Mouse (Mus musculus) urinary bladder, adult 2 months (tissue): ENCODE results near the gene Smpdl3b. TPM values are rescaled to one million over a fixed set of nuclear protein-coding genes. Genes with fewer than 3 reads are reported as not detected.
A peak's percentile ranks its signal among the peaks of the same experiment; 100 is the strongest.

Source experiments
- DNase-seq: peaks from one replicate; pipeline ENCODE4 v3.0.0; 2022; ENCODE audit warnings: low spot score
- polyA plus RNA-seq: library from polyadenylated mRNA; depleted of rRNA; stranded (reverse); fragments of >200 nt; gene quantifications from 2 replicates; pipeline ENCODE4 v1.2.3, GENCODE M21; 2012; rRNA removed

Smpdl3b gene
- polyA plus RNA-seq, 1 experiment, result 26.4 TPM

DNA sequence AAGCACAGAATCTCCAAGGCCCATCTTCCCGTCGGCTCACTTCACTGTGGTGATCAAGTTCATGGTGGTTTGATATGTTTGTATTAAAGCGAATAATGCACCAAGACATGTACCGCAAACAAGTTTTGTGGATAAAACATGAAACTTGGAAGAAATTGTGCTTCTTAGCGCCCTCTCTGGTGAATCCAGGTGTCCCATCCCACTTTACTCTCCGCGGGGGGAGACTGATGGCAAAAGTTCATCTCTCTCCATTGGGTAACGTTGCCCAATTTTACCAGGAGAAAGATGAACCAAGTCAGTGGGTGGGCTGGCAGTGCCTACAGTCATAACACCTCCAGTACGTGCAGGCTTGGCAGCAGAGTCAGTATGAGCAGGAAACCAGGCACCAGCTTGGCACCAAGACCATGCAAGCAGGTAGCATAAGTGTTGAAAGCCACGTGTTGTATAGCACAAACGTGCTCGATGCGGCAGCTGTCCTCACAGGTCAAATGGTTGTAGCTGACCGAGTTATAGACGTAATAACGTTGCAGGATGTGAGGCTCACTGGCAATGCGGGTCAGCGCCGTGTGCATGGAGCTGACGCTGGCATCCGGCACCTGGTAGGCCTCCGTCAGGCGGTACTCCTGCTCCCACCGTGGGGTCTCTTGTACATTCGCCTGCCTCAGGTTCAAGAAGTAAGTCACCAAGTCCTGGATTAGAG, 23.8 kb downstream of the Smpdl3b start:
- no peak for DNase-seq

DNA sequence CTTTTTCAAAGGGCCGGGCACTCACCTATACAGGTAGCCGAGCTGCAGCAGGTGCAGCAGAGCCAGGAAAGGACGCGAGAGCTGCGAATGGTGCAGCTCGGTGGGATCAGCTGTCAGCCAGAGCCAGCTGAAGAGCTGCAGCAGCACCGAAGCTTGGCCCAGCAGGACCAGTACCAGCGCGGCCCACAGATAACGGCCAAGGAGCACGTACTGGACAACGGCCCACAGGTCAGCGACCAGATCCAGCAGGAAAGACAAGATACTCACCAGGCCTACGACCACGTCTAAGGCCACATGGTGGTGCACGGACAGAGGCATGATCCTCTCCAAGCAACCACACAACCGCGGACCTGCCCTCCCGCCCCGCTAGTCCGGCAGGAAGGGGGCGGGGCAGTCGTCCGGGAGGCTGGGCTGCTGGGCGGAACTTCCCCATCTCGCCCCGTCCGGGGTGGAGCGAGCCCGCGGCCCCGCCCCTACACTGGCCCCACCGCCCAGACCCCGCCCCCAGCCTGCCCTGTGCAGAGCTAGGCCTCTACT, 24.8 kb downstream of the Smpdl3b start, which contains the start of gene Xkr8:
Gene Xkr8, minus strand, starts transcription at position 399 of the 537 bp plus-strand sequence.
- DNase-seq, result peak; percentile 76

GRCm38 (mm10) chr4:132731616-132732015, 25.4 kb downstream of the Smpdl3b start:
- DNase-seq, result no peak

- DNase-seq, result no peak
Observed at GRCm38 (mm10) chr4:132728233-132728632, 28.8 kb downstream of the Smpdl3b start.

DNA sequence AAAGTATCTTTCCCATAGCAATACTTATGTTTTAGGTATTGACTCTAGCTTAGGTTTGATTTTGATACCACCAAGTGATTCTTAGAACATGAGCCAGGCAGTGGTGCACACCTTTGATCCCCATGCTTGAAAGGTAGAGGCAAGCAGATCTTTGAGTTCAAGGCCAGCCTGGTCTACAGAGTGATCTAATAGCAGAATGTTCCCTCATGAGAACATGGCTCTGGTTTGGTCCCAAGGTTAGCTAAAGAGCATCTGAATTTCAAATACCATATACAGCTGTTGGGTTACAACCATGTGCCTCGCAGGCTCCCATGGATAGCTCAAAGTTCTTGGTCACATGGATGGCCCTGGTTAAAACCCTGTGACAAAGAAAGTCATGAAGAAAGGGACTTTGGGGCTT, 38.8 kb downstream of the Smpdl3b start:
- DNase-seq, result no peak

DNA sequence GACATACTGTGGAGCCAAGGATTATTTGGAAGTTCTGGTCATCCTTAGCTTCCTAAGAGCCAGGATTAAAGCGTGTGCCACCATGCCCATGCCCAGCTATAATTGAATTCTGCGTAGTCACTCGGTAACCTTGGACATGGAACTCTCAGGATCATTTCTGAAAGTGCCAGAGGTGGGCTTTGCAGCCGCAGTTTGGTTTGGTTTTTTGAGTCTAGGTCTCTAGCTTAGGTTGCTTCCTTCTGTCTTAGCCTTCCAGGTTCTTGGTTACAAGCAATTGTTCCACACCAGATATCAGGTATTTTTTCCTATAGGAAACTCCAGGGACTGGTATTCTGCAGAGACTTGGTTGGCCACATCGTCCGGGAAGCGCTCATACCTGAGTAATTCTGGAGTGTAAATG, 43.9 kb downstream of the Smpdl3b start:
- DNase-seq, result no peak

DNA sequence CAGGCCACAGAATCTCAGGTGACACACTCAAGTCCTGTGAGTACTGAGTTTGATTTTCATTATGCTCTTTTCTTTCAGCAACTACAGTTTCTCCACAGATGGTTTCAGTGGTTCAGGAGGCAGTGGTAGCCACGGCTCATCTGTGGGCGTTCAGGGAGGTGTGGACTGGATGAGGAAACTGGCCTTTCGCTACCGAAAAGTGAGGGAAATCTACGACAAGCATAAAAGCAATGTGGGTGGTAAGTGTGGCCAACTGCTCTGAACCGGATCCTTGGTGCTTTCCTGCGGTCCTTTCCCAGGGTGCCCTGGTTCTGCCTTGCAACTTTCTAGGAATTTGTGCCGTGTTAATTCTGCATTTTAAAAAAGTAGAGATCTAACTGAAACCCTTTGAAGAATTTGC, 50.2 kb downstream of the Smpdl3b start:
- no peak for DNase-seq

DNA sequence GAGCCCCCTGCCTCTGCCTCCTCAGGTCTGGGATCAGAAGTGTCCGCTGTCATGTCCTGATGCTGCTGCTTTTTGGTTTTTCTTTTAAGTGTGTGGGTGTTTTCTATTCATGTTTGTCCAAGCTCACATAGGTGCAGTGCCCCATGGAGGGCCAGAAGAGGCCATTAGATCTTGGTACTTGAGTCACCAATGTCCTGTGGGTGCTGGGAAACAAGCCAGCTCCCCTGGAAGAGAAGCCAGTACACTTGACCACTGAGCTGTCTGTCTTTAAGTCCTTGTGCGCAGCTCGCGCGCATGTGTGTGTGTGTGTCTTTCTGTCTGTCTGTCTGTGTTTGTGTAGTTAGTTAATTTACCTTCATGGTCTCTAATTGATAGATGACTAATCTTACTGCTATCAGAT, 55.0 kb downstream of the Smpdl3b start:
- DNase-seq, result no peak

- no peak for DNase-seq
Observed at GRCm38 (mm10) chr4:132693366-132693765, 63.7 kb downstream of the Smpdl3b start.

- no peak for DNase-seq
Observed at GRCm38 (mm10) chr4:132689634-132690033, 67.4 kb downstream of the Smpdl3b start.

Other genes starting within 250 kb of the Smpdl3b start
- 9.8 and 10.1 TPM in 2 replicates for gene Sesn2, start 246.8 kb downstream of the Smpdl3b start, polyA plus RNA-seq
- 367 and 421 TPM in 2 replicates for gene Atpif1, start 223.6 kb downstream of the Smpdl3b start, polyA plus RNA-seq
- gene Dnajc8, start 221.7 kb downstream of the Smpdl3b start, polyA plus RNA-seq, result 138 and 139 TPM in 2 replicates
- gene Ptafr, start 193.2 kb downstream of the Smpdl3b start, polyA plus RNA-seq, result 10.2 and 11.3 TPM in 2 replicates
- gene Eya3, start 118.3 kb downstream of the Smpdl3b start, polyA plus RNA-seq, result 17.3 and 17.6 TPM in 2 replicates
- 3.9 and 6.0 TPM in 2 replicates for gene Xkr8, start 24.7 kb downstream of the Smpdl3b start, polyA plus RNA-seq
- gene Rpa2, start 11.1 kb upstream of the Smpdl3b start, polyA plus RNA-seq, result 13.3 and 16.8 TPM in 2 replicates
- gene Themis2, start 39.1 kb upstream of the Smpdl3b start, polyA plus RNA-seq, result 5.0 and 7.6 TPM in 2 replicates
- gene Ppp1r8, start 85.9 kb upstream of the Smpdl3b start, polyA plus RNA-seq, result 39.4 and 46.7 TPM in 2 replicates
- 76.3 and 100.0 TPM in 2 replicates for gene Stx12, start 127.3 kb upstream of the Smpdl3b start, polyA plus RNA-seq
- 44.0 and 44.7 TPM in 2 replicates for gene Fam76a, start 165.3 kb upstream of the Smpdl3b start, polyA plus RNA-seq
- 1.3 and 1.8 TPM in 2 replicates for gene Fgr, start 216.8 kb upstream of the Smpdl3b start, polyA plus RNA-seq